Mouse (Mus musculus): ENCODE data around the gene Trim8.

Gene Trim8

GRCm38 (mm10) chr19:46550385-46550784 lies 48.9 kb downstream of the Trim8 start:
- no peak for DNase-seq (ENCODE audit: low spot score)

GRCm38 (mm10) chr19:46552496-46552895 lies 51.0 kb downstream of the Trim8 start:
- DNase-seq (ENCODE audit: low spot score), result no peak

GRCm38 (mm10) chr19:46553541-46553955 lies 52.0 kb downstream of the Trim8 start:
- DNase-seq (ENCODE audit: low spot score), result no peak

- no peak for DNase-seq (ENCODE audit: low spot score)
These were observed 56.5 kb downstream of the Trim8 start for GRCm38 (mm10) chr19:46558009-46558408.

GRCm38 (mm10) chr19:46558631-46559030 lies 57.1 kb downstream of the Trim8 start:
- DNase-seq (ENCODE audit: low spot score), result no peak

- no peak for DNase-seq (ENCODE audit: low spot score)
These were observed 60.6 kb downstream of the Trim8 start for GRCm38 (mm10) chr19:46562132-46562531.

- DNase-seq (ENCODE audit: low spot score), result no peak
These were observed 61.3 kb downstream of the Trim8 start for GRCm38 (mm10) chr19:46562581-46563515.

GRCm38 (mm10) chr19:46563603-46564002 lies 62.1 kb downstream of the Trim8 start:
- DNase-seq (ENCODE audit: low spot score), result no peak

GRCm38 (mm10) chr19:46564043-46564462 lies 62.6 kb downstream of the Trim8 start:
- no peak for DNase-seq (ENCODE audit: low spot score)
